Mouse (Mus musculus) midbrain, embryonic 16.5 days (tissue): Measurements from ENCODE around the gene Hoxa3. TPM values are rescaled to one million over a fixed set of nuclear protein-coding genes. Genes with fewer than 3 reads are reported as not detected.

Experiments used
- ATAC-seq: fragments of 200-750 bp; cut with Nextera tagmentation; 2 replicates; pipeline ENCODE4 v1.8.0; 2017; ENCODE audit warnings: moderate TSS enrichment
- H3K27ac ChIP-seq: fragments of 300-500 bp; sonication (generic); 2 replicates; pipeline ENCODE4 v1.5.1; 2014; ENCODE audit warnings: mild to moderate bottlenecking, low read length, mixed read lengths
- H3K27me3 ChIP-seq: fragments of 300-500 bp; sonication (generic); 2 replicates; pipeline ENCODE4 v1.6.1; 2014; ENCODE audit warnings: low read depth, low read length, mixed read lengths; ENCODE audit not compliant: control insufficient read depth, insufficient read depth
- H3K36me3 ChIP-seq: fragments of 300-500 bp; sonication (generic); 2 replicates; pipeline ENCODE4 v1.6.1; 2014; ENCODE audit warnings: mild to moderate bottlenecking, low read length, moderate library complexity, mixed read lengths; ENCODE audit not compliant: control insufficient read depth, insufficient read depth
- H3K4me1 ChIP-seq: fragments of 300-500 bp; sonication (generic); 2 replicates; pipeline ENCODE4 v1.6.1; 2014; ENCODE audit warnings: mild to moderate bottlenecking, low read length, mixed read lengths; ENCODE audit not compliant: control insufficient read depth, insufficient read depth
- H3K4me2 ChIP-seq: fragments of 300-500 bp; sonication (generic); 2 replicates; pipeline ENCODE4 v1.6.1; 2014; ENCODE audit warnings: mild to moderate bottlenecking, low read length, mixed read lengths
- H3K4me3 ChIP-seq: fragments of 300-500 bp; sonication (generic); 2 replicates; pipeline ENCODE4 v1.5.1; 2014; ENCODE audit warnings: low read depth, mild to moderate bottlenecking, low read length, moderate library complexity, mixed read lengths
- H3K9ac ChIP-seq: fragments of 300-500 bp; sonication (generic); 2 replicates; pipeline ENCODE4 v1.6.1; 2014; ENCODE audit warnings: low read depth, low read length, mixed read lengths
- H3K9me3 ChIP-seq: fragments of 300-500 bp; sonication (generic); replicated peaks from 2 replicates; pipeline ENCODE4 v1.6.1; 2014; ENCODE audit warnings: mild to moderate bottlenecking, low read length, mixed read lengths; ENCODE audit not compliant: control insufficient read depth, poor library complexity, severe bottlenecking
- WGBS: fragments of 180-500 bp; shearing (Covaris S2); extraction: QIAGEN DNeasy Blood & Tissue Kit; methylation state at CpG from one replicate; pipeline ENCODE4 v1.1.7; 2014; 5-methylcytosine and 5-hydroxymethylcytosine counted together
- polyA plus RNA-seq: library from polyadenylated mRNA; unstranded; fragments of >200 nt; fragmentation: Nextera tagmentation; extraction: Ambion mirVana; gene quantifications from 2 replicates; pipeline ENCODE4 v1.2.1, GENCODE M21; 2015

Hoxa3 gene
- polyA plus RNA-seq, 1 experiment from 2014 or later: not detected

GRCm38 (mm10) chr6:52167176-52167575 is 46.0 kb downstream of the Hoxa3 start:
- Histone ChIP-seq H3K27me3 (peaks cover 71% of the 10 kb centered on the region), H3K4me1 (no peaks in the 10 kb centered on the region), H3K9me3 (no peaks in the 10 kb centered on the region), H3K36me3 (no peaks in the 10 kb centered on the region), H3K27ac (no peak overlapping the region), H3K4me3 (no peak overlapping the region), H3K9ac (no peak overlapping the region), H3K4me2 (no peak overlapping the region)
- no peak for ATAC-seq
- 5% methylated on average over 1 of the region's 1 CpGs for WGBS

- Histone ChIP-seq H3K27ac (no peak overlapping the region), H3K4me2 (no peak overlapping the region), H3K27me3 (peaks cover 71% of the 10 kb centered on the region), H3K9ac (no peak overlapping the region), H3K36me3 (no peaks in the 10 kb centered on the region), H3K9me3 (no peaks in the 10 kb centered on the region), H3K4me1 (no peaks in the 10 kb centered on the region), H3K4me3 (no peak overlapping the region)
- ATAC-seq: no peak
- WGBS: 5% methylated on average over 4 of the region's 4 CpGs
Observed at GRCm38 (mm10) chr6:52166431-52167077, 46.6 kb downstream of the Hoxa3 start.

GRCm38 (mm10) chr6:52165441-52166370 is 47.4 kb downstream of the Hoxa3 start:
- no peak for ATAC-seq
- H3K4me2 ChIP-seq: no peak overlapping the region

GRCm38 (mm10) chr6:52164626-52165440 is 48.3 kb downstream of the Hoxa3 start, which contains the start of gene Hoxa2:
Hoxa2 (minus strand) TSS chr6:52164831.
- Histone ChIP-seq H3K9ac (no peak within 1 kb of the TSS), H3K27me3 (peaks cover 69% of the 10 kb centered on the region), H3K36me3 (no peaks in the 10 kb centered on the region), H3K4me1 (no peaks in the 10 kb centered on the region), H3K4me3 (no peak within 1 kb of the TSS), H3K27ac (no peak within 1 kb of the TSS), H3K4me2 (no peak within 1 kb of the TSS), H3K9me3 (no peaks in the 10 kb centered on the region)
- under 1% methylated on average over 25 of the region's 25 CpGs for WGBS
- no peak for ATAC-seq

More at GRCm38 (mm10) chr6:52165441-52166370, 47.4 kb downstream of the Hoxa3 start:
- H3K9ac ChIP-seq: no peak overlapping the region
- H3K9me3 ChIP-seq: no peaks in the 10 kb centered on the region
- no peaks in the 10 kb centered on the region for H3K4me1 ChIP-seq
- no peaks in the 10 kb centered on the region for H3K36me3 ChIP-seq
- no peak overlapping the region for H3K4me3 ChIP-seq
- no peak overlapping the region for H3K27ac ChIP-seq
- H3K27me3 ChIP-seq: peaks cover 69% of the 10 kb centered on the region
- WGBS: under 1% methylated on average over 28 of the region's 28 CpGs

GRCm38 (mm10) chr6:52164051-52164625 is 49.0 kb downstream of the Hoxa3 start:
- Histone ChIP-seq H3K4me1 (no peaks in the 10 kb centered on the region), H3K27me3 (peaks cover 72% of the 10 kb centered on the region), H3K4me2 (no peak overlapping the region), H3K27ac (no peak overlapping the region), H3K9ac (no peak overlapping the region), H3K36me3 (no peaks in the 10 kb centered on the region), H3K4me3 (no peak overlapping the region), H3K9me3 (no peaks in the 10 kb centered on the region)
- no peak for ATAC-seq
- WGBS: 0% methylated on average over 39 of the region's 39 CpGs

GRCm38 (mm10) chr6:52163366-52164031 is 49.6 kb downstream of the Hoxa3 start:
- ATAC-seq: no peak
- H3K9ac ChIP-seq: no peak overlapping the region
- H3K4me2 ChIP-seq: no peak overlapping the region
- H3K27ac ChIP-seq: no peak overlapping the region
- H3K27me3 ChIP-seq: peaks cover 77% of the 10 kb centered on the region
- WGBS: under 1% methylated on average over 17 of the region's 17 CpGs
- H3K4me1 ChIP-seq: peaks cover 5% of the 10 kb centered on the region
- no peak overlapping the region for H3K4me3 ChIP-seq
- H3K36me3 ChIP-seq: no peaks in the 10 kb centered on the region
- no peaks in the 10 kb centered on the region for H3K9me3 ChIP-seq

GRCm38 (mm10) chr6:52162611-52163365 is 50.3 kb downstream of the Hoxa3 start:
- no peak overlapping the region for H3K9ac ChIP-seq
- WGBS: under 1% methylated on average over 14 of the region's 14 CpGs
- no peak overlapping the region for H3K27ac ChIP-seq
- no peak overlapping the region for H3K4me3 ChIP-seq
- no peaks in the 10 kb centered on the region for H3K36me3 ChIP-seq
- no peaks in the 10 kb centered on the region for H3K9me3 ChIP-seq
- H3K4me2 ChIP-seq: no peak overlapping the region
- peaks cover 10% of the 10 kb centered on the region for H3K4me1 ChIP-seq
- peaks cover 80% of the 10 kb centered on the region for H3K27me3 ChIP-seq
- no peak for ATAC-seq

- peaks cover 10% of the 10 kb centered on the region for H3K4me1 ChIP-seq
- H3K4me3 ChIP-seq: no peak overlapping the region
- H3K9me3 ChIP-seq: no peaks in the 10 kb centered on the region
- no peaks in the 10 kb centered on the region for H3K36me3 ChIP-seq
- no peak for ATAC-seq
- H3K9ac ChIP-seq: no peak overlapping the region
- WGBS: 0% methylated on average over 1 of the region's 1 CpGs
- no peak overlapping the region for H3K27ac ChIP-seq
- H3K4me2 ChIP-seq: no peak overlapping the region
- peaks cover 84% of the 10 kb centered on the region for H3K27me3 ChIP-seq
Observed at GRCm38 (mm10) chr6:52162093-52162380, 51.1 kb downstream of the Hoxa3 start.
